22 mouse cellular contexts compared by ENCODE assay signal in the genomic region with DNA sequence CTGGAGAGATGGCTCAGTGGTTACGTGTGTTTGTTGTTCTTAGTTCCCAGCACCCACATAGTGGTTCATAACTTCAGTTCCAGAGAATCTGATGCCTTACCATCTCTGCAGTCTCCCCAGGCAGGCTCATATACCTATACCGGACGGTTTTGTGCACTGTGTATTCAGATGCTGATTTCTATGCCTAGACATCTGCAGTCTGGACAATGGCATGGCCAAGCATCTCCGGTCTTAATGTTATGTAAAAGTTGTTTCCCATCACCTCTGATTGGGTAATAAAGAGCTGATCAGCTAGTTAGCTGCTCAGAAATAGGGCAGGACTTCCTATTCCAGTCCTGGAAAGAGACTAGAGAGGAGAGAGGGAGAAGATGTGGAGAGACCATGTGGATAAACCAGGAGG. TPM values are rescaled to one million over a fixed set of nuclear protein-coding genes. Genes with fewer than 3 reads are reported as not detected.
DNase-seq lines count a peak whose midpoint lies in the region; ATAC-seq and TF ChIP-seq lines count a peak whose summit lies in the region.
"Had no signal": no experiment of that assay in that cellular context is flagged by ENCODE, and none has a peak within 500 bp of the region (broad histone marks: within the 10 kb centered on the region; RNA-seq: fewer than 3 reads in every experiment).

No protein-coding gene starts in this region.

- H3K9me3 ChIP-seq in E14TG2a.4 (ENCODE audit: low read length) (no peaks in the 10 kb centered on the region), ES-Bruce4 (replicated peaks; ENCODE audit: control insufficient read depth, insufficient read depth, low read length, poor library complexity, severe bottlenecking) (no peaks in the 10 kb centered on the region), ES-E14 (ENCODE audit: control insufficient read depth, insufficient read depth, low read depth, low read length) (no peaks in the 10 kb centered on the region)
- no peaks in the 10 kb centered on the region for H3K9me3 ChIP-seq in kidney, embryonic 14.5 days (ENCODE audit: control insufficient read depth, low read length)
- H3K9me3 ChIP-seq: embryonic facial prominence, embryonic 13.5 days; embryonic facial prominence, embryonic 15.5 days; forebrain, embryonic 13.5 days; forebrain, embryonic 15.5 days had no signal

- no peak for ATAC-seq in kidney, embryonic 14.5 days (ENCODE audit: low FRiP score, low TSS enrichment)
- ATAC-seq: forebrain, embryonic 13.5 days; forebrain, embryonic 15.5 days; forebrain, postnatal 0 days had no signal

- H3K4me3 ChIP-seq in E14TG2a.4 (replicated peaks; ENCODE audit: low read length) (peak overlapping the region; percentile 64), ES-Bruce4 (ENCODE audit: low read depth, low read length) (peak overlapping the region; percentile 58), ES-E14 (ENCODE audit: insufficient read depth in 1 of 2, low read depth in 1 of 2, low read length in 2 of 2, poor library complexity in 1 of 2, severe bottlenecking in 1 of 2) (peak overlapping the region; percentile 50 to 61)
- H3K4me3 ChIP-seq in thymus, adult 2 months (ENCODE audit: control insufficient read depth, insufficient read depth, low read length), result no peak overlapping the region
- H3K4me3 ChIP-seq in kidney, embryonic 14.5 days (ENCODE audit: low read length), result no peak overlapping the region
- H3K4me3 ChIP-seq: embryonic facial prominence, embryonic 13.5 days; embryonic facial prominence, embryonic 15.5 days; forebrain, embryonic 13.5 days; forebrain, embryonic 15.5 days had no signal

- WGBS in thymus, adult 2 months, result 98% methylated on average over 4 of the region's 4 CpGs
- WGBS in kidney, embryonic 14.5 days, result 94% methylated on average over 4 of the region's 4 CpGs

- H3K27me3 ChIP-seq in E14TG2a.4 (ENCODE audit: insufficient read depth, low read length) (no peaks in the 10 kb centered on the region), ES-Bruce4 (ENCODE audit: control insufficient read depth, insufficient read depth, low read length, poor library complexity, severe bottlenecking) (no peaks in the 10 kb centered on the region)
- no peaks in the 10 kb centered on the region for H3K27me3 ChIP-seq in thymus, adult 2 months (ENCODE audit: control insufficient read depth, insufficient read depth, low read length)
- no peaks in the 10 kb centered on the region for H3K27me3 ChIP-seq in kidney, embryonic 14.5 days (ENCODE audit: control insufficient read depth, insufficient read depth, low read length)
- H3K27me3 ChIP-seq: embryonic facial prominence, embryonic 13.5 days; embryonic facial prominence, embryonic 15.5 days; forebrain, embryonic 13.5 days; forebrain, embryonic 15.5 days had no signal

- no peak overlapping the region for H3K4me2 ChIP-seq in kidney, embryonic 14.5 days (replicated peaks; ENCODE audit: low read depth, low read length)
- H3K4me2 ChIP-seq: embryonic facial prominence, embryonic 13.5 days; embryonic facial prominence, embryonic 15.5 days; forebrain, embryonic 13.5 days; forebrain, embryonic 15.5 days had no signal

- TF ChIP-seq CTCF in E14TG2a.4 (conservative IDR thresholded peaks at IDR 0.05; ENCODE audit: low read length), result no peak
- no peak for TF ChIP-seq CTCF in ES-Bruce4 (IDR thresholded peaks at IDR 0.05; ENCODE audit: low read depth, low read length)
- TF ChIP-seq CTCF in thymus, adult 2 months (IDR thresholded peaks at IDR 0.05; ENCODE audit: borderline replicate concordance, control insufficient read depth, extremely low read depth, insufficient read depth, low read length, poor library complexity), result no peak

- H3K36me3 ChIP-seq in E14TG2a.4 (ENCODE audit: insufficient read depth, low read length), result peaks cover 59% of the 10 kb centered on the region
- peaks cover 27% of the 10 kb centered on the region for H3K36me3 ChIP-seq in ES-Bruce4 (ENCODE audit: control insufficient read depth, insufficient read depth, low read length, poor library complexity, severe bottlenecking)
- no peaks in the 10 kb centered on the region; the same call in 1 of the 2 replicates for H3K36me3 ChIP-seq in ES-E14 (ENCODE audit: control insufficient read depth, insufficient read depth, low read length, poor library complexity, severe bottlenecking)
- H3K36me3 ChIP-seq in thymus, adult 2 months (ENCODE audit: control insufficient read depth, insufficient read depth, low read length), result peaks cover 34% of the 10 kb centered on the region
- H3K36me3 ChIP-seq in kidney, embryonic 14.5 days (ENCODE audit: control insufficient read depth, insufficient read depth, low read length), result peaks cover 40% of the 10 kb centered on the region

- peak; percentile 68; the same call in 1 of the 2 replicates for TF ChIP-seq EP300 in ES-Bruce4 (IDR thresholded peaks at IDR 0.05; ENCODE audit: insufficient read depth, low read depth, low read length)

- no peak for TF ChIP-seq POLR2A in ES-Bruce4 (IDR thresholded peaks at IDR 0.05; ENCODE audit: insufficient read depth, low read length)
- TF ChIP-seq POLR2A in thymus, adult 2 months (IDR thresholded peaks at IDR 0.05; ENCODE audit: control insufficient read depth, extremely low read depth, insufficient read depth, low read length, poor library complexity), result no peak

- peak overlapping the region; percentile 100 for H3K27ac ChIP-seq in ES-Bruce4 (ENCODE audit: insufficient read depth, low read length)
- peak overlapping the region; percentile 94; the same call in 1 of the 2 replicates for H3K27ac ChIP-seq in ES-E14 (ENCODE audit: insufficient read depth, low read depth, low read length, poor library complexity, severe bottlenecking)
- no peak overlapping the region for H3K27ac ChIP-seq in thymus, adult 2 months (ENCODE audit: control insufficient read depth, insufficient read depth, low read length)
- H3K27ac ChIP-seq in kidney, embryonic 14.5 days (ENCODE audit: low read depth, low read length), result no peak overlapping the region
- H3K27ac ChIP-seq: embryonic facial prominence, embryonic 13.5 days; embryonic facial prominence, embryonic 15.5 days; forebrain, embryonic 13.5 days; forebrain, embryonic 15.5 days had no signal

- DNase-seq in ES-E14 (ENCODE audit: low read depth, low spot score) (peak; percentile 65), ZHBTc4 (ENCODE audit: low read depth, low spot score) (peak; percentile 92)
- DNase-seq in thymus, adult 18-20 months, result no peak
- no peak for DNase-seq in thymus, adult 2 months
- no peak for DNase-seq in embryo, embryonic 10.5 days (ENCODE audit: low spot score)
- DNase-seq: adrenal gland, adult 2 months; adrenal gland, postnatal 10 days; adrenal gland, postnatal 25 days; cerebellum, adult 11-12 months; cerebellum, adult 2 months; cerebellum, adult 9-10 months; cerebellum, postnatal 10 days; cerebellum, postnatal 25 days; embryo, embryonic 11 days; forebrain, postnatal 0 days had no signal

- H3K9ac ChIP-seq in ES-Bruce4 (ENCODE audit: low read depth, poor library complexity, severe bottlenecking) (peak overlapping the region; percentile 70), ES-E14 (ENCODE audit: insufficient read depth, low read depth, low read length, poor library complexity, severe bottlenecking) (peak overlapping the region; percentile 70; the same call in 1 of the 2 replicates)
- H3K9ac ChIP-seq in kidney, embryonic 14.5 days (ENCODE audit: low read depth, low read length), result no peak overlapping the region
- H3K9ac ChIP-seq: embryonic facial prominence, embryonic 13.5 days; embryonic facial prominence, embryonic 15.5 days; forebrain, embryonic 13.5 days; forebrain, embryonic 15.5 days; forebrain, postnatal 0 days had no signal

- H3K4me1 ChIP-seq in E14TG2a.4 (replicated peaks; ENCODE audit: low read depth, low read length) (peaks cover 73% of the 10 kb centered on the region), ES-Bruce4 (ENCODE audit: control insufficient read depth, insufficient read depth, low read length) (no peaks in the 10 kb centered on the region), ES-E14 (ENCODE audit: control insufficient read depth in 2 of 2, insufficient read depth in 2 of 2, low read length in 2 of 2, poor library complexity in 1 of 2) (peaks cover 0 to 10% of the 10 kb centered on the region in 2 experiments; a peak in 3 of 4 replicates)
- no peaks in the 10 kb centered on the region for H3K4me1 ChIP-seq in thymus, adult 2 months (replicated peaks; ENCODE audit: control insufficient read depth, insufficient read depth, low read length)
- no peaks in the 10 kb centered on the region for H3K4me1 ChIP-seq in kidney, embryonic 14.5 days (ENCODE audit: control insufficient read depth, insufficient read depth, low read length)
- H3K4me1 ChIP-seq: embryonic facial prominence, embryonic 13.5 days; embryonic facial prominence, embryonic 15.5 days; forebrain, embryonic 13.5 days; forebrain, embryonic 15.5 days had no signal

- in situ Hi-C loops in ES-E14 (cut with MboI; ENCODE audit: low sequenced_read_pairs in 2 of 2, unreplicated experiment in 2 of 2), result no loop called here

TF ChIP-seq in ES-E14, 5 proteins besides CTCF, POLR2A, EP300 and RAD21:
- TF ChIP-seq ZNF384 (IDR thresholded peaks at IDR 0.05; ENCODE audit: low read depth, low read length), result no peak
- no peak for TF ChIP-seq ZC3H11A (IDR thresholded peaks at IDR 0.05; ENCODE audit: borderline replicate concordance, low read depth, low read length)
- no peak for TF ChIP-seq MAFK (IDR thresholded peaks at IDR 0.05; ENCODE audit: insufficient read depth, low read depth, low read length)
- peak; percentile 56; the same call in 1 of the 2 replicates for TF ChIP-seq HCFC1 (IDR thresholded peaks at IDR 0.05; ENCODE audit: borderline replicate concordance, insufficient read depth, low read length)
- peak; percentile 56; the same call in 1 of the 2 replicates for TF ChIP-seq CHD2 (IDR thresholded peaks at IDR 0.05; ENCODE audit: low read depth, low read length)
TF ChIP-seq in ES-E14: peak in this region for 2.

RNA-seq across cellular contexts. Expression of gene Wapl, which starts 20.2 kb away (rescaled TPM):
- 205 and 231 TPM in 2 replicates for polyA plus RNA-seq in ES-Bruce4 (2011; ENCODE audit: insufficient read depth, insufficient read length, low read depth, missing spikeins)
- total RNA-seq in ES-E14 (2012; rRNA removed), result 82.9 and 115 TPM in 2 replicates
- polyA plus RNA-seq in thymus, adult 2 months (2012; rRNA removed), result 28.4 and 37.9 TPM in 2 replicates
- polyA plus RNA-seq in kidney, embryonic 14.5 days (2014; fragmentation: Nextera tagmentation; extraction: Ambion mirVana), result 31.5 and 34.1 TPM in 2 replicates

Comparison
In these comparisons a context has a peak if more than half of its experiments do, and no peak if none do; other contexts are left out.
1. H3K4me3 ChIP-seq: peak in E14TG2a.4 (single experiment), ES-Bruce4 (single experiment) and ES-E14 (2 of 2); none in thymus, adult 2 months (single experiment) and kidney, embryonic 14.5 days (single experiment).
2. H3K27ac ChIP-seq: peak in ES-Bruce4 (single experiment) and ES-E14 (single experiment); none in thymus, adult 2 months (single experiment) and kidney, embryonic 14.5 days (single experiment).
3. DNase-seq: peak in ES-E14 (single experiment) and ZHBTc4 (single experiment); none in thymus, adult 18-20 months (0 of 2), thymus, adult 2 months (single experiment) and embryo, embryonic 10.5 days (single experiment).